Mouse (Mus musculus): ENCODE measurements around the gene Tle4. TPM values are rescaled to one million over a fixed set of nuclear protein-coding genes. Genes with fewer than 3 reads are reported as not detected.
A peak's percentile ranks its signal among the peaks of the same experiment; 100 is the strongest.

Tle4 gene
- total RNA-seq, 2 experiments from 2014 or later, result 10.8 to 12.1 TPM

DNA sequence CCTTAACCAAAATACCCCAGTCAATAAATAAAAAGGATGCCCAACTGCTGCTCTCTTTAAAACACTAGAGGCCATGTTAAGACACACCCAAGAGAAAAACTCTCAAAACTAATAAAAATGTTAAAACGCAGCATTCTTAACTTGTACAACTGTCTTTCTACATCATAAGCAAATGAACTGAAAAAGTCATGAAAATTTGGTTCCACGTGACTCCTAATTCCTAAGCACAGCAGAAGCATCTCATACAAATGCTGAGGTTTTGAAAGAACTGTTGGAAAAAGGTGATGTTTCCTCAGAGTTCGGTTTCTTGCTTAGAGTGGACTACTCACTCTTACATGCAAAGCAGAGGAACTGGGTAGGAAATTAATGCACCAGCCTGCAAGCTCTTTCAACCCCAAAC is 3.3 kb downstream of the Tle4 start:
- intact Hi-C loops (cut with DNase I), result loop anchor here (10.0 kb wide), 1 partner anchor 350 kb away; no protein-coding TSS in a partner anchor
- DNase-seq, result no peak

DNA sequence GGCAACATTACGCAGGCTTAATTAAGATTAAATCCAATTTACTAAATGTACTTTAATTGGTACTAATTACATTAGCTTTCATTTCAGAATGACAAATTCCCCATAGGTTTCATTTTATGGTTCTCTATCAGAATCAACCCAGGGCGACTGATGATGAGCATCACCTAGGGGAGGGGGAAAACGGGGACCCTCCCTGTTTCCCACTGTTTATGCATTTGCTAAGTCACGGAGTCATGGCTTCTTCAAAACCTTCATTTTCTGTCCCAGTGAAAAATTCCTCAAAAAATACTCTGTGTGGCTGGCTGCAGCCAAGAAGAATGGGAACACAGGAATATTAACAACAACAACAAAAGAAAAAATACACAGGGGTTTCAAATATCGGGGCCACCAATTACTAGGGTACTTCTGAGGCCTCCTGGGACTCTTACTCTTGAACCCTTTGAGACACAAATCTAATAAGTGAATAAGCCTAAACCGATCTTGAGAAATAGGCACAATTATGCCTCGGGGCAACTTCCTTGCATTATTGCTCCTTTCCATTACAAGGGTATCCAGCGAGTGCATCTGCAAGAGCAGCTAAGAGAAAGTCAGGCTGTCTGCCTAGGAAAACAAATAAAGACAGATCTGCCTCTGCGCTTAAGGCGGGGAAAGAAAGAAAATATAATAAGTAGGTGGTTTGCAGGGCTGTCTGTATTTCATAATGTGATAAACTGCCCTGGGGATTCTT is 5.9 kb downstream of the Tle4 start:
- DNase-seq, result no peak
- intact Hi-C loops (cut with DNase I), result loop anchor here (10.0 kb wide), 1 partner anchor 347 kb away; no protein-coding TSS in a partner anchor

GRCm38 (mm10) chr19:14590154-14590553 is 7.7 kb downstream of the Tle4 start:
- intact Hi-C loops (cut with DNase I), result loop anchor here (10.0 kb wide), 1 partner anchor 345 kb away; no protein-coding TSS in a partner anchor
- no peak for DNase-seq

DNA sequence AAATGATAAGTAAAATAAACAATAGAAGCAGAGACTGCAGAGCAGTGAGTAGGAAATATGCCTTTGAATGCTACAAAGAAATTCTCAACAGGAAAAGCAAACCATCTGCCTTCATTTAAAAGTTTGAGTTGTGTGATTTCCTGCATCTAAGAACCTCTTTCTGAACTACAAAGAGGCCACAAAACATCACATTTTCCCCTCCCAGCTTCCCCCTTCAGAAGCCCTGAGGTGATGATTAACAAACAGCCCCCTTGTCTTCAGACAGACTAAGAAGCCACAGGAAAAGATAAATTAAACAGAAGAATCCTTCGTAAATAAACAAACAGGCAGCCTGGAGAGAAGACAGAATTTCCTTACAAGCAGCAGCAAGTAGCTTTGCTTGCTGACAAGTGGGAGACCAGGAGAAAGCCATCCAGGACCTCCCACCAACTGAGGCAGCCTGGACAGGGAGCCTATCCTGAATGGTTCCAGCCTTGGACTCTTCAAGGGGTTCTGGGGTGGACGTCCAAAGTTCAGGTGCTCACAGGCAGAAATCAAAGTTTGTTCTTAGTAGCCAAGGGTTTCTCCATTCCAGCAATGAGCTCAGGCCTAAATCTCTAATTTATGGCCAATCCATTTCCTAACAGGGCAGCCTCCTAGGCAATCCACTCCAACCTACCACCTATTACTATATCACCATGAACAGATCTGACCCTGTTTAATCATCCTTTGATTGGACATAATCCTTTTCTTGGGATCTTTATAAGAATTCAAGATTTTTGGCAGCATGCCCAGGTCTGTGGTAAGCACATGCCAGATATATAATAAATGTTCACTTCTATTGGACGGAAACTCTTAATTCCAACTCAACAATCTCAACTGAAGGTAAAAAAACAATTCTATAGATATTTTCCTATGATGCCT is 9.4 kb downstream of the Tle4 start:
- intact Hi-C loops (cut with DNase I), result no loop called here
- no peak for DNase-seq

- intact Hi-C loops (cut with DNase I), result no loop called here
- DNase-seq, result peak in 1 of 2 experiments; percentile 10
Observed at GRCm38 (mm10) chr19:14586171-14586570, 11.7 kb downstream of the Tle4 start.

GRCm38 (mm10) chr19:14585731-14586130 is 12.1 kb downstream of the Tle4 start:
- intact Hi-C loops (cut with DNase I), result no loop called here
- DNase-seq, result no peak

GRCm38 (mm10) chr19:14585235-14585634 is 12.6 kb downstream of the Tle4 start:
- intact Hi-C loops (cut with DNase I), result no loop called here
- DNase-seq, result no peak

DNA sequence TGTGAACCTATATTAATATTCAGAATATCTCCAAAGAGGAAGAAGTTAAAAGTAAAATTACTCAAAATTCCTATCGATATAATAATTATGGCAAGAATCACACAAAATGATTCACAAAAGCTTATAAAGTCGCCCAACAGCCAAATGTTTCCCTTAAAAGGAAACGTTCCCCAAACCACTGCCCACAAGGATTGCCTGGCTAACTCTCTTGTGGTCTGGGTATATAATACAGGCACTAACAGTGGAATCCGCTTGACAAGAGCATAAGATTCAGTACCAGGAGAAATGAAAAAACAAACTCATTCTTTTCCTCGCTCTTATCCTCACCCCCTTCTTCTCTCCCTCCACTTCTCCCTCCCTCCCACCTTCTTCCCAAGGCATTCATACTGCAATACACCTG is 19.2 kb downstream of the Tle4 start:
- intact Hi-C loops (cut with DNase I), result no loop called here
- DNase-seq, result no peak

DNA sequence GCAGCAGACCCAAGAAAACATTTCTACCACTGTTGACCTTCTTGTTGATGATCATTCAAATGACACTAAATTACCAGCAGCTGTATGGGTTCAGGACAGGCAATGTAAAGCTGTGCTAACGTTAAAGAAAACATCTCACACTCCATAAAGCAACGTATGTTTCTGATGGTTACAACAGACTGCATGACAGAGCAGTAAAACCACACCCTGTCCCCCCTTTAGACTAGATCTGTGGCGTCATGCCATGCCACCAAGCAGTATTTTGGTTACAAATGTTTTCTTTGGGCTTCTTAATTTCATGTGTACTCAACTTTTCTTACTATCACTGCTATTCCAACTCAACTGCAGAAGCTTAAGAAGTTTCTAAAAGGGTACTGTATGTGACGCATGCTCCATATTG is 19.8 kb downstream of the Tle4 start:
- no peak for DNase-seq

GRCm38 (mm10) chr19:14576311-14576710 is 21.5 kb downstream of the Tle4 start:
- intact Hi-C loops (cut with DNase I), result no loop called here
- no peak for DNase-seq

More for the DNA sequence above, 19.8 kb downstream of the Tle4 start:
- intact Hi-C loops (cut with DNase I), result no loop called here

GRCm38 (mm10) chr19:14568879-14569278 is 29.0 kb downstream of the Tle4 start:
- DNase-seq, result no peak
- intact Hi-C loops (cut with DNase I), result no loop called here

GRCm38 (mm10) chr19:14567081-14567480 is 30.8 kb downstream of the Tle4 start:
- no peak for DNase-seq
- intact Hi-C loops (cut with DNase I), result no loop called here

DNA sequence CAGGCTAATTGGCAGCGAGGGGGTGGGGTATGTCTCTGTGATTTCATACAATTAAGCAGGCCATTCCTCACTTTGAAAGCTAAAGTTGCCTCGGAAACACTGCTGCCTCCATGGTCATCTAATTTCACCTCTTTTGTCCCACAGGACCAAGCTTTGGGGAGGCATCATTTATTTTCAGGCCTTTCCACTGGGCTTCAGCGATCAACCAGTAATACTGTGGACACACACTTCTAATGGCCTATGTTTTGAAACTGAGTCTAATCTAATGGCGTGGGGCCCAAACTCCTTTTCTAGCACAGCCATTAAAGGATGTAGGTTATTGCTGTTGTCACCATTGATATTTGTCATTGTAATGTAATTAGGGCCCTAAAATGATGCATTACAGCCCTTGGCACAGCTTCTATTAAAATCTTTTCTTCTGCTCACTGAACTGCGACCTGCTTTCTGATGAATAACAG is 31.3 kb downstream of the Tle4 start:
- intact Hi-C loops (cut with DNase I), result no loop called here
- no peak for DNase-seq

GRCm38 (mm10) chr19:14565424-14566069 is 32.3 kb downstream of the Tle4 start:
- intact Hi-C loops (cut with DNase I), result no loop called here
- no peak for DNase-seq

- DNase-seq, result no peak
- intact Hi-C loops (cut with DNase I), result no loop called here
Observed at GRCm38 (mm10) chr19:14563273-14563959, 34.4 kb downstream of the Tle4 start.

GRCm38 (mm10) chr19:14547871-14548270 is 50.0 kb downstream of the Tle4 start:
- DNase-seq, result no peak
- intact Hi-C loops (cut with DNase I), result no loop called here

- DNase-seq, result no peak
- intact Hi-C loops (cut with DNase I), result no loop called here
Observed at GRCm38 (mm10) chr19:14547133-14547842, 50.6 kb downstream of the Tle4 start.

- intact Hi-C loops (cut with DNase I), result no loop called here
- no peak for DNase-seq
Observed at GRCm38 (mm10) chr19:14545485-14545884, 52.4 kb downstream of the Tle4 start.

- intact Hi-C loops (cut with DNase I), result no loop called here
- no peak for DNase-seq
Observed at GRCm38 (mm10) chr19:14543305-14543704, 54.5 kb downstream of the Tle4 start.

DNA sequence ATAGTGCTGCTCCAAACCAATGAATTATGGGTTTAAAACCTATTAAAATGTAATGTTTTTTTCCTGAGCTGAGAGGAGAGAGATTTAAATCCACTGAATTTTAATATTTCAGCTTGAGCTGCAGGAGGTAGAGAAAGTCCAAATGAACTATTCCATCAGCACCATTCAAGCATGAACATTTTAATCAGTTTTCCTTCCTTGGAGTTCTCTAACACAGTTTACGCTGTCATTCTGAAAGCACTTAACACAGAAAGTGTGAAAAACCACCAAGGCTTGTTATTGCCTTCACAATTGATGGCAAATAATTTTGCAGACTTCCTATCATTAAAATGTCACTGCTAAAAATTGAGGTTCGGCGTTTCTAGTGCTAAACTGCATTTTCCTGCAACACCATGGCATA is 57.2 kb downstream of the Tle4 start:
- intact Hi-C loops (cut with DNase I), result no loop called here
- DNase-seq, result no peak

Measured in heart, postnatal 10 days (tissue).